ENCODE assay signal across 24 mouse cellular contexts in genomic region chr11:89693686-89694085, GRCm38 (mm10).
"Had no signal": no experiment of that assay in that cellular context is flagged by ENCODE, and none has a peak within 500 bp of the region (broad histone marks: within the 10 kb centered on the region; RNA-seq: fewer than 3 reads in every experiment).

No protein-coding gene starts in this region.

- H3K36me3 ChIP-seq: embryonic facial prominence, embryonic 10.5 days; embryonic facial prominence, embryonic 12.5 days; embryonic facial prominence, embryonic 13.5 days; embryonic facial prominence, embryonic 15.5 days; forebrain, embryonic 10.5 days; forebrain, embryonic 12.5 days; forebrain, embryonic 15.5 days; heart, embryonic 12.5 days had no signal

- H3K9ac ChIP-seq: embryonic facial prominence, embryonic 12.5 days; embryonic facial prominence, embryonic 13.5 days; embryonic facial prominence, embryonic 15.5 days; forebrain, embryonic 12.5 days; forebrain, embryonic 13.5 days; forebrain, embryonic 15.5 days; forebrain, postnatal 0 days; heart, embryonic 12.5 days had no signal

- H3K27ac ChIP-seq: embryonic facial prominence, embryonic 10.5 days; embryonic facial prominence, embryonic 12.5 days; embryonic facial prominence, embryonic 13.5 days; embryonic facial prominence, embryonic 15.5 days; forebrain, embryonic 10.5 days; forebrain, embryonic 12.5 days; forebrain, embryonic 13.5 days; forebrain, embryonic 15.5 days; gastrocnemius, adult 2 months had no signal

- H3K9me3 ChIP-seq: embryonic facial prominence, embryonic 10.5 days; embryonic facial prominence, embryonic 12.5 days; embryonic facial prominence, embryonic 13.5 days; embryonic facial prominence, embryonic 15.5 days; forebrain, embryonic 10.5 days; forebrain, embryonic 12.5 days; forebrain, embryonic 13.5 days; forebrain, embryonic 15.5 days; heart, embryonic 12.5 days had no signal

- H3K4me3 ChIP-seq: embryonic facial prominence, embryonic 10.5 days; embryonic facial prominence, embryonic 12.5 days; embryonic facial prominence, embryonic 13.5 days; embryonic facial prominence, embryonic 15.5 days; erythroblast, embryonic 14.5 days; forebrain, embryonic 10.5 days; forebrain, embryonic 12.5 days; forebrain, embryonic 13.5 days; forebrain, embryonic 15.5 days; gastrocnemius, adult 2 months; heart, embryonic 12.5 days had no signal

- H3K4me1 ChIP-seq: heart, embryonic 12.5 days had no signal

- DNase-seq: cerebellum, adult 8-10 months; cerebellum, adult 9-10 months; cerebellum, adult 9-11 months; cerebellum, postnatal 10 days; cerebellum, postnatal 14 days; cerebellum, postnatal 25 days; cerebellum, postnatal 36 days; embryo, embryonic 11 days; forebrain, postnatal 0 days; gastrocnemius, adult 2 months; gastrocnemius, postnatal 10 days; gastrocnemius, postnatal 14 days; gastrocnemius, postnatal 25 days; gastrocnemius, postnatal 36 days had no signal

- H3K27me3 ChIP-seq: embryonic facial prominence, embryonic 12.5 days; embryonic facial prominence, embryonic 13.5 days; embryonic facial prominence, embryonic 15.5 days; forebrain, embryonic 13.5 days; forebrain, embryonic 15.5 days; heart, embryonic 12.5 days had no signal
